Mouse (Mus musculus): Measurements from ENCODE around the gene Tmem98.

DNA sequence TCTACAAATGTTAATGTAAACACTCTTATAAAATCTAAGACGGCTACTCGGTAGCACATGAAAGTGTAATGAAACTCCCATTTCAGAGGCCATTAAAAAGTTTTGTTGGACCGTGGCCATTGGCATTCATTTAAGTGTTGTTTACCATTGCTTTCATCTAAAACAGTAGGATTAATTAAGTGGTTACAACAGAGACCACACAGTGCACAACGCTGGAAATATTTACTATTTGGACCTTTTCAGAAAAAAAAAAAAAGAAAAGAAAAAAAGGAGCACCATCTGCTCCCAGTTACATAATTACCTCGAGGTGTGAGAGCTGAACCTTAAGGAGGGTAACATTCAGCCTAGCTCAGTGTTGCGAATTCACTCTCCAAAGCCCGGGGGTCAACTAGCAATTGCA lies 35.5 kb downstream of the Tmem98 start:
- TF ChIP-seq POLR2A (IDR thresholded peaks at IDR 0.05; ENCODE audit: borderline replicate concordance, insufficient read depth, low read length) (no peak), CTCF (IDR thresholded peaks at IDR 0.05; ENCODE audit: borderline replicate concordance, insufficient read depth, low read depth, low read length) (no peak)

Data from cerebellum, adult 2 months (tissue).